Mouse (Mus musculus) erythroblast, embryonic 14.5 days (primary cell): ENCODE data around the gene Myo1c.

ENCODE experiments used
- GATA1 ChIP-seq: IDR thresholded peaks from 2 replicates; pipeline ENCODE4 v1.6.1; 2012; ENCODE audit warnings: low read length, inconsistent platforms, mixed read lengths
- TAL1 ChIP-seq: IDR thresholded peaks from 3 replicates; pipeline ENCODE4 v1.6.1; 2012; ENCODE audit warnings: low read length, inconsistent platforms, mixed read lengths

DNA sequence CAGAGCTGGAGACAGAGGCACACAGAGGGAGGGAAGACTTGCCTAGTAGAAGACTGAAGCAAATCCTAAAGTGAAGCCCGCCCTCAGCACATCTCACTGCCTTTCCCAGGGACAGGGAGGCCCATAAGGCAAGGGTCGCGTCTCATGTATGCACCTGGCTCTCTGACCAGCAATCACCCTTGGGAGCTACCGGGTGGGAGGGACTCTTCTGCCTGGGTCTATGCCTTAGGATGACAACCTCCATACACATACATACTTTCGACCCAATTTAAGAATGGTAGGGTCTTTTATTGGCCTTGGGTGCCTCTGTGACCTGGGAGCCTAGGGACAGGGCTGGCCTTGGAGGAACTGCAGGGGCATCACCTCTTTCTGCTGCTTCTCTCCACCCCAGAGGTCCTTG is 23.1 kb downstream of the Myo1c start:
- TF ChIP-seq GATA1 (no peak), TAL1 (no peak)
